In genomic region chr4:29034406-29034805, GRCm38 (mm10) we compare ENCODE assay signal across 26 mouse cellular contexts.
A peak's percentile ranks its signal among the peaks of the same experiment; 100 is the strongest.
DNase-seq lines count a peak whose midpoint lies in the region; ATAC-seq and TF ChIP-seq lines count a peak whose summit lies in the region.
"Had no signal": no experiment of that assay in that cellular context is flagged by ENCODE, and none has a peak within 500 bp of the region (broad histone marks: within the 10 kb centered on the region; RNA-seq: fewer than 3 reads in every experiment).

No protein-coding gene starts in this region.

- no peaks in the 10 kb centered on the region for H3K79me2 ChIP-seq in heart, adult 2 months (replicated peaks; ENCODE audit: control insufficient read depth, insufficient read depth, low read length)

- intact Hi-C loops in heart, adult 2 months (cut with DNase I): no loop called here

- no peak for ATAC-seq in heart, embryonic 13.5 days (ENCODE audit: extremely low read depth, insufficient number of reproducible peaks, low FRiP score, low TSS enrichment)
- ATAC-seq: activated CD4-positive, CD25-positive, alpha-beta regulatory T cell, adult 4 months; CD4-positive, CD25-positive, alpha-beta regulatory T cell, adult 4 months; forebrain, embryonic 14.5 days; forebrain, embryonic 16.5 days; Patski had no signal

- no peak for TF ChIP-seq POLR2A in heart, adult 2 months (IDR thresholded peaks at IDR 0.05; ENCODE audit: insufficient read depth, low read depth, low read length)

- 0 out of 2 replicates have a peak overlapping the region, but pooled peaks have one; percentile 28 for H3K27ac ChIP-seq in heart, embryonic 13.5 days (replicated peaks)
- H3K27ac ChIP-seq in heart, adult 2 months: no peak overlapping the region
- H3K27ac ChIP-seq: embryonic facial prominence, embryonic 13.5 days; embryonic facial prominence, embryonic 15.5 days; forebrain, embryonic 10.5 days; forebrain, embryonic 12.5 days had no signal

- H3K4me1 ChIP-seq in heart, embryonic 13.5 days: peaks cover 8% of the 10 kb centered on the region; the same call in 1 of the 2 replicates
- H3K4me1 ChIP-seq in heart, adult 2 months (ENCODE audit: control insufficient read depth, insufficient read depth, low read length): no peaks in the 10 kb centered on the region
- H3K4me1 ChIP-seq: embryonic facial prominence, embryonic 13.5 days; embryonic facial prominence, embryonic 15.5 days; forebrain, embryonic 10.5 days; forebrain, embryonic 12.5 days had no signal

- DNase-seq in cerebellum, postnatal 10 days: peak; percentile 34 to 55
- DNase-seq in cerebellum, adult 8-10 months: no peak
- peak; percentile 11 to 47 for DNase-seq in cerebellum, postnatal 25 days
- DNase-seq in cerebellum, postnatal 4 days (ENCODE audit: low spot score in 2 of 2): no peak
- no peak for DNase-seq in heart, adult 2 months
- DNase-seq in brain, adult 2 months (ENCODE audit: low read depth, low spot score): peak; percentile 11
- DNase-seq: adrenal gland, adult 8-10 months; adrenal gland, postnatal 14 days; adrenal gland, postnatal 36 days; B cell, adult 2 months; cerebellum, adult 11 months; cerebellum, adult 9-11 months; embryo, embryonic 11 days had no signal

- WGBS in heart, embryonic 13.5 days: 57% methylated on average over 1 of the region's 1 CpGs
- 86% methylated on average over 1 of the region's 1 CpGs for WGBS in heart, adult 2 months

- H3K27me3 ChIP-seq in heart, embryonic 13.5 days (replicated peaks): no peaks in the 10 kb centered on the region
- H3K27me3 ChIP-seq in heart, adult 2 months (ENCODE audit: control insufficient read depth, insufficient read depth, low read length): no peaks in the 10 kb centered on the region
- H3K27me3 ChIP-seq: CH12.LX; embryonic facial prominence, embryonic 13.5 days; embryonic facial prominence, embryonic 15.5 days; forebrain, embryonic 12.5 days; Patski had no signal

- peaks cover 9% of the 10 kb centered on the region; the same call in 1 of the 2 replicates for H3K9me3 ChIP-seq in heart, embryonic 13.5 days
- H3K9me3 ChIP-seq: embryonic facial prominence, embryonic 13.5 days; embryonic facial prominence, embryonic 15.5 days; forebrain, embryonic 12.5 days; G1E had no signal

- no peak for TF ChIP-seq EP300 in heart, adult 2 months (IDR thresholded peaks at IDR 0.05; ENCODE audit: insufficient read depth, low read depth, low read length)

- no peak overlapping the region for H3K4me3 ChIP-seq in heart, embryonic 13.5 days
- no peak overlapping the region for H3K4me3 ChIP-seq in heart, adult 2 months
- H3K4me3 ChIP-seq: embryonic facial prominence, embryonic 13.5 days; embryonic facial prominence, embryonic 15.5 days; erythroblast, embryonic 14.5 days; forebrain, embryonic 10.5 days; forebrain, embryonic 12.5 days had no signal

- H3K36me3 ChIP-seq in heart, embryonic 13.5 days: no peaks in the 10 kb centered on the region
- H3K36me3 ChIP-seq in heart, adult 2 months (ENCODE audit: control insufficient read depth, insufficient read depth, low read length): no peaks in the 10 kb centered on the region
- H3K36me3 ChIP-seq: embryonic facial prominence, embryonic 13.5 days; embryonic facial prominence, embryonic 15.5 days; forebrain, embryonic 10.5 days; forebrain, embryonic 12.5 days; G1E had no signal

- H3K9ac ChIP-seq in heart, embryonic 13.5 days: no peak overlapping the region
- no peak overlapping the region for H3K9ac ChIP-seq in heart, adult 2 months (ENCODE audit: low read depth, low read length)
- H3K9ac ChIP-seq: embryonic facial prominence, embryonic 13.5 days; embryonic facial prominence, embryonic 15.5 days; forebrain, embryonic 12.5 days had no signal

- no peak overlapping the region for H3K4me2 ChIP-seq in heart, embryonic 13.5 days
- H3K4me2 ChIP-seq: embryonic facial prominence, embryonic 13.5 days; embryonic facial prominence, embryonic 15.5 days; forebrain, embryonic 12.5 days had no signal

- TF ChIP-seq CTCF in heart, adult 2 months (IDR thresholded peaks at IDR 0.05): no peak

Comparison
In these comparisons a context has a peak if more than half of its experiments do, and no peak if none do; other contexts are left out.
1. DNase-seq: peak in cerebellum, postnatal 10 days (2 of 2), cerebellum, postnatal 25 days (2 of 2) and brain, adult 2 months (single experiment); none in cerebellum, adult 8-10 months (single experiment), cerebellum, postnatal 4 days (0 of 2) and heart, adult 2 months (0 of 2).